Mouse (Mus musculus) Patski (cell line): ENCODE measurements around the gene Asic2. TPM values are rescaled to one million over a fixed set of nuclear protein-coding genes. Genes with fewer than 3 reads are reported as not detected.

Experiments used
- ATAC-seq: fragments of 100-300 bp; one replicate; pipeline ENCODE4 v1.8.0; 2021
- CTCF ChIA-PET: fragments of 350-600 bp; sonication (Branson Sonifier 250); formaldehyde crosslinking; loops from one replicate; lab custom pipeline; 2022; ENCODE audit warnings: inconsistent platforms; lab: Charles Lee
- POLR2A ChIA-PET: fragments of 350-600 bp; sonication (Branson Sonifier 250); formaldehyde crosslinking; loops from one replicate; lab custom pipeline; 2022; ENCODE audit warnings: antibody characterized with exemption, inconsistent platforms; lab: Charles Lee
- DNase-seq: peaks from one replicate; pipeline ENCODE4 v3.0.0-alpha.2; 2011; ENCODE audit warnings: low read depth, low spot score
- H3K27me3 ChIP-seq: fragments of 371-371 bp; one replicate; pipeline ENCODE4 v1.5.1; 2021
- CTCF ChIP-seq: fragments of 100-300 bp; IDR thresholded peaks from one replicate; pipeline ENCODE4 v1.5.1; 2021
- in situ Hi-C: fragments of 300-500 bp; cut with MboI; formaldehyde crosslinking; loops from 3 replicates; pipeline ENCODE4 v1.11.1; 2018; ENCODE audit warnings: low pct_unique_long_range_greater_than_20kb, mixed read lengths
- polyA plus RNA-seq: library from polyadenylated mRNA; unstranded; gene quantifications from one replicate; pipeline ENCODE4 v1.2.3, GENCODE M21; 2021

Gene Asic2
- polyA plus RNA-seq, 1 experiment from 2014 or later: 0.04 TPM

- CTCF ChIA-PET: interaction anchor here (1.3 kb wide), 1 partner anchor 36 kb away, joined by 3 read pairs; no protein-coding TSS in a partner anchor
- DNase-seq (no peak), ATAC-seq (no peak)
- in situ Hi-C loops: no loop called here
- no peak for TF ChIP-seq CTCF
- POLR2A ChIA-PET: no interaction called here
- peaks cover 28% of the 10 kb centered on the region for H3K27me3 ChIP-seq
These were observed 120.3 kb downstream of the Asic2 start for GRCm38 (mm10) chr11:81847773-81848490.

- DNase-seq (no peak), ATAC-seq (no peak)
- POLR2A ChIA-PET: no interaction called here
- no peak for TF ChIP-seq CTCF
- in situ Hi-C loops: no loop called here
- CTCF ChIA-PET: no interaction called here
- peaks cover 21% of the 10 kb centered on the region for H3K27me3 ChIP-seq
These were observed 122.6 kb downstream of the Asic2 start for GRCm38 (mm10) chr11:81845686-81846036.

GRCm38 (mm10) chr11:81845010-81845685 lies 123.1 kb downstream of the Asic2 start:
- no peak for DNase-seq

GRCm38 (mm10) chr11:81841001-81841400 lies 127.3 kb downstream of the Asic2 start:
- ChIA-PET CTCF (no interaction called here), POLR2A (no interaction called here)
- in situ Hi-C loops: no loop called here
- peaks cover 19% of the 10 kb centered on the region for H3K27me3 ChIP-seq
- ATAC-seq: no peak
- no peak for DNase-seq
- TF ChIP-seq CTCF: no peak

More at GRCm38 (mm10) chr11:81845010-81845685, 123.1 kb downstream of the Asic2 start:
- no peak for TF ChIP-seq CTCF
- ATAC-seq: no peak
- CTCF ChIA-PET: no interaction called here
- H3K27me3 ChIP-seq: peaks cover 18% of the 10 kb centered on the region
- in situ Hi-C loops: no loop called here
- POLR2A ChIA-PET: no interaction called here

- no peak for DNase-seq
- no peak for TF ChIP-seq CTCF
- POLR2A ChIA-PET: no interaction called here
- in situ Hi-C loops: no loop called here
- H3K27me3 ChIP-seq: peaks cover 26% of the 10 kb centered on the region
- ATAC-seq: no peak
- CTCF ChIA-PET: no interaction called here
These were observed 129.8 kb downstream of the Asic2 start for GRCm38 (mm10) chr11:81838426-81838825.

GRCm38 (mm10) chr11:81832381-81832780 lies 135.9 kb downstream of the Asic2 start:
- TF ChIP-seq CTCF: no peak
- DNase-seq: no peak
- ChIA-PET POLR2A (no interaction called here), CTCF (interaction anchor here (1.2 kb wide), 1 partner anchor 30 kb away, joined by 3 read pairs; no protein-coding TSS in a partner anchor)
- H3K27me3 ChIP-seq: peaks cover 35% of the 10 kb centered on the region
- in situ Hi-C loops: no loop called here
- ATAC-seq: no peak

- ChIA-PET CTCF (no interaction called here), POLR2A (no interaction called here)
- in situ Hi-C loops: no loop called here
- peaks cover 15% of the 10 kb centered on the region for H3K27me3 ChIP-seq
- no peak for TF ChIP-seq CTCF
- DNase-seq (no peak), ATAC-seq (no peak)
These were observed 151.7 kb downstream of the Asic2 start for GRCm38 (mm10) chr11:81816531-81816930.

- in situ Hi-C loops: no loop called here
- ATAC-seq: no peak
- peaks cover 21% of the 10 kb centered on the region for H3K27me3 ChIP-seq
- no peak for DNase-seq
- TF ChIP-seq CTCF: no peak
- ChIA-PET CTCF (no interaction called here), POLR2A (no interaction called here)
These were observed 153.4 kb downstream of the Asic2 start for GRCm38 (mm10) chr11:81814816-81815215.

- peaks cover 26% of the 10 kb centered on the region for H3K27me3 ChIP-seq
- ChIA-PET CTCF (no interaction called here), POLR2A (no interaction called here)
- in situ Hi-C loops: no loop called here
- no peak for TF ChIP-seq CTCF
- no peak for ATAC-seq
- no peak for DNase-seq
These were observed 161.2 kb downstream of the Asic2 start for GRCm38 (mm10) chr11:81806905-81807659.

- no peak for TF ChIP-seq CTCF
- DNase-seq (no peak), ATAC-seq (no peak)
- peaks cover 10% of the 10 kb centered on the region for H3K27me3 ChIP-seq
- in situ Hi-C loops: no loop called here
- CTCF ChIA-PET: no interaction called here
- POLR2A ChIA-PET: no interaction called here
These were observed 164.7 kb downstream of the Asic2 start for GRCm38 (mm10) chr11:81803544-81803943.

GRCm38 (mm10) chr11:81802614-81803013 lies 165.6 kb downstream of the Asic2 start:
- ATAC-seq (no peak), DNase-seq (no peak)
- no peak for TF ChIP-seq CTCF
- ChIA-PET CTCF (no interaction called here), POLR2A (no interaction called here)
- in situ Hi-C loops: no loop called here
- H3K27me3 ChIP-seq: peaks cover 13% of the 10 kb centered on the region
